Mouse (Mus musculus) activated CD4-positive, CD25-positive, alpha-beta regulatory T cell, adult 4 months (primary cell): ENCODE data around the gene Pigk. TPM values are rescaled to one million over a fixed set of nuclear protein-coding genes. Genes with fewer than 3 reads are reported as not detected.
A peak's percentile ranks its signal among the peaks of the same experiment; 100 is the strongest.
"Not testable (repeated sequence)": the region's sequence is repeated elsewhere in the genome, so short reads cannot be mapped to it uniquely, and the experiment has no call there.

Experiments used
- ATAC-seq: one replicate; pipeline ENCODE4 v1.8.0; 2017
- polyA plus RNA-seq, 2 experiments: library from polyadenylated mRNA; unstranded; fragments of 100-300 nt; shearing (Covaris generic); gene quantifications; one replicate each; pipeline ENCODE4 v1.2.1; 2017

Pigk gene
- polyA plus RNA-seq, 2 experiments from 2014 or later = 53.9 to 62.9 TPM

- no peak for ATAC-seq
Measured at GRCm38 (mm10) chr3:152776363-152776762, 62.5 kb downstream of the Pigk start.

- no peak for ATAC-seq
Measured at GRCm38 (mm10) chr3:152776872-152777540, 63.1 kb downstream of the Pigk start.

GRCm38 (mm10) chr3:152779819-152780218 is 65.9 kb downstream of the Pigk start:
- ATAC-seq = no peak

GRCm38 (mm10) chr3:152783792-152784191 is 69.9 kb downstream of the Pigk start:
- peak; percentile 89 for ATAC-seq

GRCm38 (mm10) chr3:152784353-152784752 is 70.5 kb downstream of the Pigk start:
- ATAC-seq = not testable (repeated sequence)

- not testable (repeated sequence) for ATAC-seq
Measured at GRCm38 (mm10) chr3:152788301-152788953, 74.5 kb downstream of the Pigk start.

GRCm38 (mm10) chr3:152792601-152793000 is 78.7 kb downstream of the Pigk start:
- peak; percentile 56 for ATAC-seq

GRCm38 (mm10) chr3:152793006-152793405 is 79.1 kb downstream of the Pigk start:
- no peak for ATAC-seq

- ATAC-seq = no peak
Measured at GRCm38 (mm10) chr3:152796216-152796615, 82.3 kb downstream of the Pigk start.

- no peak for ATAC-seq
Measured at GRCm38 (mm10) chr3:152797354-152797753, 83.5 kb downstream of the Pigk start.

- ATAC-seq = no peak
Measured at GRCm38 (mm10) chr3:152799738-152800431, 86.0 kb downstream of the Pigk start.

GRCm38 (mm10) chr3:152813905-152814304 is 100.0 kb downstream of the Pigk start:
- ATAC-seq = no peak

GRCm38 (mm10) chr3:152815110-152815509 is 101.2 kb downstream of the Pigk start:
- no peak for ATAC-seq

GRCm38 (mm10) chr3:152820406-152820805 is 106.5 kb downstream of the Pigk start:
- no peak for ATAC-seq

GRCm38 (mm10) chr3:152821202-152821601 is 107.3 kb downstream of the Pigk start:
- ATAC-seq = no peak

- ATAC-seq = no peak
Measured at GRCm38 (mm10) chr3:152831377-152831776, 117.5 kb downstream of the Pigk start.

GRCm38 (mm10) chr3:152831974-152832373 is 118.1 kb downstream of the Pigk start:
- ATAC-seq = no peak

- no peak for ATAC-seq
Measured at GRCm38 (mm10) chr3:152832436-152832835, 118.5 kb downstream of the Pigk start.

GRCm38 (mm10) chr3:152837407-152837806 is 123.5 kb downstream of the Pigk start:
- no peak for ATAC-seq

- no peak for ATAC-seq
Measured at GRCm38 (mm10) chr3:152837938-152838337, 124.0 kb downstream of the Pigk start.

- ATAC-seq = no peak
Measured at GRCm38 (mm10) chr3:152841264-152841663, 127.4 kb downstream of the Pigk start.

GRCm38 (mm10) chr3:152842648-152843047 is 128.7 kb downstream of the Pigk start:
- ATAC-seq = no peak

GRCm38 (mm10) chr3:152843925-152844324 is 130.0 kb downstream of the Pigk start:
- ATAC-seq = no peak
